Mouse (Mus musculus): Measurements from ENCODE around the gene Slc35e1. TPM values are rescaled to one million over a fixed set of nuclear protein-coding genes. Genes with fewer than 3 reads are reported as not detected.
A peak's percentile ranks its signal among the peaks of the same experiment; 100 is the strongest.

Slc35e1 gene
- polyA plus RNA-seq (2011; ENCODE audit: insufficient read depth, insufficient read length, low read depth, missing spikeins), result 23.6 and 24.6 TPM in 2 replicates

GRCm38 (mm10) chr8:72491680-72492621 is at the start of gene Slc35e1:
Gene Slc35e1, minus strand, starts transcription at chr8:72492614.
- Histone ChIP-seq H3K36me3 (ENCODE audit: control insufficient read depth, insufficient read depth, low read length, poor library complexity, severe bottlenecking) (peaks cover 32% of the 10 kb centered on the region), H3K9me3 (replicated peaks; ENCODE audit: control insufficient read depth, insufficient read depth, low read length, poor library complexity, severe bottlenecking) (no peaks in the 10 kb centered on the region), H3K27me3 (ENCODE audit: control insufficient read depth, insufficient read depth, low read length, poor library complexity, severe bottlenecking) (no peaks in the 10 kb centered on the region), H3K27ac (ENCODE audit: insufficient read depth, low read length) (peak within 1 kb of the TSS; percentile 80), H3K9ac (ENCODE audit: low read depth, poor library complexity, severe bottlenecking) (peak within 1 kb of the TSS; percentile 87), H3K4me1 (ENCODE audit: control insufficient read depth, insufficient read depth, low read length) (peaks cover 2% of the 10 kb centered on the region), H3K4me3 (ENCODE audit: low read depth, low read length) (peak within 1 kb of the TSS; percentile 96)
- TF ChIP-seq POLR2A (IDR thresholded peaks at IDR 0.05; ENCODE audit: insufficient read depth, low read length), result no peak
- TF ChIP-seq EP300 (IDR thresholded peaks at IDR 0.05; ENCODE audit: insufficient read depth, low read depth, low read length), result no peak
- TF ChIP-seq CTCF (IDR thresholded peaks at IDR 0.05; ENCODE audit: low read depth, low read length), result no peak

GRCm38 (mm10) chr8:72539234-72539633 is 46.8 kb upstream of the Slc35e1 start:
- Histone ChIP-seq H3K27ac (ENCODE audit: insufficient read depth, low read length) (no peak overlapping the region), H3K9me3 (replicated peaks; ENCODE audit: control insufficient read depth, insufficient read depth, low read length, poor library complexity, severe bottlenecking) (no peaks in the 10 kb centered on the region), H3K4me3 (ENCODE audit: low read depth, low read length) (no peak overlapping the region), H3K9ac (ENCODE audit: low read depth, poor library complexity, severe bottlenecking) (no peak overlapping the region), H3K4me1 (ENCODE audit: control insufficient read depth, insufficient read depth, low read length) (peaks cover 2% of the 10 kb centered on the region), H3K27me3 (ENCODE audit: control insufficient read depth, insufficient read depth, low read length, poor library complexity, severe bottlenecking) (no peaks in the 10 kb centered on the region), H3K36me3 (ENCODE audit: control insufficient read depth, insufficient read depth, low read length, poor library complexity, severe bottlenecking) (peaks cover 7% of the 10 kb centered on the region; the same call in 1 of the 2 replicates)
- no peak for TF ChIP-seq POLR2A (IDR thresholded peaks at IDR 0.05; ENCODE audit: insufficient read depth, low read length)
- TF ChIP-seq EP300 (IDR thresholded peaks at IDR 0.05; ENCODE audit: insufficient read depth, low read depth, low read length), result no peak
- TF ChIP-seq CTCF (IDR thresholded peaks at IDR 0.05; ENCODE audit: low read depth, low read length), result peak; percentile 68

GRCm38 (mm10) chr8:72534888-72535287 is 42.5 kb upstream of the Slc35e1 start:
- H3K9me3 ChIP-seq (replicated peaks; ENCODE audit: control insufficient read depth, insufficient read depth, low read length, poor library complexity, severe bottlenecking), result no peaks in the 10 kb centered on the region
- no peak overlapping the region for H3K9ac ChIP-seq (ENCODE audit: low read depth, poor library complexity, severe bottlenecking)
- no peaks in the 10 kb centered on the region for H3K27me3 ChIP-seq (ENCODE audit: control insufficient read depth, insufficient read depth, low read length, poor library complexity, severe bottlenecking)
- H3K4me1 ChIP-seq (ENCODE audit: control insufficient read depth, insufficient read depth, low read length), result peaks cover 5% of the 10 kb centered on the region
- TF ChIP-seq CTCF (IDR thresholded peaks at IDR 0.05; ENCODE audit: low read depth, low read length), result no peak
- no peak for TF ChIP-seq POLR2A (IDR thresholded peaks at IDR 0.05; ENCODE audit: insufficient read depth, low read length)
- no peak for TF ChIP-seq EP300 (IDR thresholded peaks at IDR 0.05; ENCODE audit: insufficient read depth, low read depth, low read length)
- no peak overlapping the region for H3K4me3 ChIP-seq (ENCODE audit: low read depth, low read length)
- peaks cover 2% of the 10 kb centered on the region; the same call in 1 of the 2 replicates for H3K36me3 ChIP-seq (ENCODE audit: control insufficient read depth, insufficient read depth, low read length, poor library complexity, severe bottlenecking)
- H3K27ac ChIP-seq (ENCODE audit: insufficient read depth, low read length), result no peak overlapping the region

- Histone ChIP-seq H3K9me3 (replicated peaks; ENCODE audit: control insufficient read depth, insufficient read depth, low read length, poor library complexity, severe bottlenecking) (no peaks in the 10 kb centered on the region), H3K4me3 (ENCODE audit: low read depth, low read length) (no peak overlapping the region), H3K27ac (ENCODE audit: insufficient read depth, low read length) (no peak overlapping the region), H3K27me3 (ENCODE audit: control insufficient read depth, insufficient read depth, low read length, poor library complexity, severe bottlenecking) (no peaks in the 10 kb centered on the region), H3K9ac (ENCODE audit: low read depth, poor library complexity, severe bottlenecking) (no peak overlapping the region), H3K36me3 (ENCODE audit: control insufficient read depth, insufficient read depth, low read length, poor library complexity, severe bottlenecking) (peaks cover 2% of the 10 kb centered on the region; the same call in 1 of the 2 replicates), H3K4me1 (ENCODE audit: control insufficient read depth, insufficient read depth, low read length) (peaks cover 3% of the 10 kb centered on the region)
- no peak for TF ChIP-seq POLR2A (IDR thresholded peaks at IDR 0.05; ENCODE audit: insufficient read depth, low read length)
These were observed 39.7 kb upstream of the Slc35e1 start for GRCm38 (mm10) chr8:72532103-72532502.

GRCm38 (mm10) chr8:72521888-72522287 is 29.5 kb upstream of the Slc35e1 start:
- no peak overlapping the region for H3K4me3 ChIP-seq (ENCODE audit: low read depth, low read length)
- H3K9ac ChIP-seq (ENCODE audit: low read depth, poor library complexity, severe bottlenecking), result no peak overlapping the region
- no peaks in the 10 kb centered on the region for H3K4me1 ChIP-seq (ENCODE audit: control insufficient read depth, insufficient read depth, low read length)
- H3K36me3 ChIP-seq (ENCODE audit: control insufficient read depth, insufficient read depth, low read length, poor library complexity, severe bottlenecking), result no peaks in the 10 kb centered on the region
- no peak overlapping the region; the same call in 1 of the 2 replicates for H3K27ac ChIP-seq (ENCODE audit: insufficient read depth, low read length)
- H3K27me3 ChIP-seq (ENCODE audit: control insufficient read depth, insufficient read depth, low read length, poor library complexity, severe bottlenecking), result no peaks in the 10 kb centered on the region
- TF ChIP-seq POLR2A (IDR thresholded peaks at IDR 0.05; ENCODE audit: insufficient read depth, low read length), result no peak
- no peak for TF ChIP-seq EP300 (IDR thresholded peaks at IDR 0.05; ENCODE audit: insufficient read depth, low read depth, low read length)
- no peak for TF ChIP-seq CTCF (IDR thresholded peaks at IDR 0.05; ENCODE audit: low read depth, low read length)
- H3K9me3 ChIP-seq (replicated peaks; ENCODE audit: control insufficient read depth, insufficient read depth, low read length, poor library complexity, severe bottlenecking), result no peaks in the 10 kb centered on the region; the same call in 1 of the 2 replicates

GRCm38 (mm10) chr8:72517421-72517988 is 25.1 kb upstream of the Slc35e1 start:
- Histone ChIP-seq H3K4me1 (ENCODE audit: control insufficient read depth, insufficient read depth, low read length) (no peaks in the 10 kb centered on the region), H3K4me3 (ENCODE audit: low read depth, low read length) (no peak overlapping the region), H3K9me3 (replicated peaks; ENCODE audit: control insufficient read depth, insufficient read depth, low read length, poor library complexity, severe bottlenecking) (no peaks in the 10 kb centered on the region), H3K36me3 (ENCODE audit: control insufficient read depth, insufficient read depth, low read length, poor library complexity, severe bottlenecking) (no peaks in the 10 kb centered on the region), H3K27me3 (ENCODE audit: control insufficient read depth, insufficient read depth, low read length, poor library complexity, severe bottlenecking) (no peaks in the 10 kb centered on the region), H3K9ac (ENCODE audit: low read depth, poor library complexity, severe bottlenecking) (no peak overlapping the region), H3K27ac (ENCODE audit: insufficient read depth, low read length) (no peak overlapping the region)
- TF ChIP-seq CTCF (IDR thresholded peaks at IDR 0.05; ENCODE audit: low read depth, low read length) (no peak), EP300 (IDR thresholded peaks at IDR 0.05; ENCODE audit: insufficient read depth, low read depth, low read length) (no peak), POLR2A (IDR thresholded peaks at IDR 0.05; ENCODE audit: insufficient read depth, low read length) (no peak)
